Mouse (Mus musculus) limb, embryonic 11.5 days (tissue): ENCODE data around the gene Olfr1477. TPM values are rescaled to one million over a fixed set of nuclear protein-coding genes. Genes with fewer than 3 reads are reported as not detected.
"Not testable (repeated sequence)": the region's sequence is repeated elsewhere in the genome, so short reads cannot be mapped to it uniquely, and the experiment has no call there.

Experiments used
- ATAC-seq: fragments of 200-750 bp; cut with Nextera tagmentation; 2 replicates; pipeline ENCODE4 v1.8.0; 2017; ENCODE audit warnings: low read depth; ENCODE audit not compliant: insufficient number of reproducible peaks, low FRiP score, low TSS enrichment
- DNase-seq: peaks from one replicate; pipeline ENCODE4 v3.0.0-alpha.2; 2015; ENCODE audit warnings: low spot score
- H3K27ac ChIP-seq: fragments of 300-500 bp; sonication (generic); replicated peaks from 2 replicates; pipeline ENCODE4 v1.5.1; 2014; ENCODE audit warnings: low read depth, mild to moderate bottlenecking, low read length
- H3K27me3 ChIP-seq: fragments of 300-500 bp; sonication (generic); 2 replicates; pipeline ENCODE4 v1.6.1; 2014; ENCODE audit warnings: mild to moderate bottlenecking, low read length, mixed read lengths; ENCODE audit not compliant: control insufficient read depth, insufficient read depth
- H3K36me3 ChIP-seq: fragments of 300-500 bp; sonication (generic); 2 replicates; pipeline ENCODE4 v1.6.1; 2014; ENCODE audit warnings: mild to moderate bottlenecking, low read length, moderate library complexity, mixed read lengths; ENCODE audit not compliant: control insufficient read depth, insufficient read depth
- H3K4me1 ChIP-seq: fragments of 300-500 bp; sonication (generic); 2 replicates; pipeline ENCODE4 v1.6.1; 2014; ENCODE audit warnings: low read length, mixed read lengths; ENCODE audit not compliant: control insufficient read depth, insufficient read depth
- H3K4me2 ChIP-seq: fragments of 300-500 bp; sonication (generic); 2 replicates; pipeline ENCODE4 v1.6.1; 2014; ENCODE audit warnings: low read depth, mild to moderate bottlenecking, moderate library complexity; ENCODE audit not compliant: severe bottlenecking
- H3K4me3 ChIP-seq: fragments of 300-500 bp; sonication (generic); 2 replicates; pipeline ENCODE4 v1.5.1; 2014; ENCODE audit warnings: low read depth, low read length
- H3K9ac ChIP-seq: fragments of 300-500 bp; sonication (generic); 2 replicates; pipeline ENCODE4 v1.6.1; 2014; ENCODE audit warnings: mild to moderate bottlenecking, low read length
- H3K9me3 ChIP-seq: fragments of 300-500 bp; sonication (generic); 2 replicates; pipeline ENCODE4 v1.6.1; 2016; ENCODE audit warnings: low read length; ENCODE audit not compliant: control insufficient read depth
- WGBS: fragments of 180-500 bp; shearing (Covaris S2); extraction: QIAGEN DNeasy Blood & Tissue Kit; methylation state at CpG from one replicate; pipeline ENCODE4 v1.1.7; 2014; 5-methylcytosine and 5-hydroxymethylcytosine counted together
- polyA plus RNA-seq: library from polyadenylated mRNA; unstranded; fragments of >200 nt; fragmentation: Nextera tagmentation; extraction: Ambion mirVana; gene quantifications from 2 replicates; pipeline ENCODE4 v1.2.1, GENCODE M21; 2014

Olfr1477 gene
- not detected in 2 replicates for polyA plus RNA-seq

DNA sequence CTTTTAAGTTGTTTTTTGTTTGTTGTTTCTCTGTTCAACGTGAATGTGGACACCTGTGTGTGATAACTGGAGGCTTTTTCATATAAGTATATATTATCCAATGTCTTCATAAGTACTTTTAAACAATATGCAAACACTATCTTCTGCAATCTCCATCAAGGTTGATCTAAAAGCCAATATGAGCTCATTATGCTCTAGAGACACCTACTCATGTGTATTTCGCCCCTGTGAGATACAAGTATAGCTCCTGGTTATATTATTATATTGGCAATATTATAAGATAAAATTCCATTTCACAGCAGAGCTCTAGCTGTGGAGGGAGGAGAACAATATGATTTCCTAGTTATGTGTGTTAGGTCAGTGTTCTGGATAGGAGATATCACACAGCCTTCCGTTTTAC, at the start of gene Olfr1477:
Gene Olfr1477, plus strand, starts transcription at position 301 of the 400 bp plus-strand sequence.
- 78% methylated on average over 3 of the region's 3 CpGs for WGBS

DNA sequence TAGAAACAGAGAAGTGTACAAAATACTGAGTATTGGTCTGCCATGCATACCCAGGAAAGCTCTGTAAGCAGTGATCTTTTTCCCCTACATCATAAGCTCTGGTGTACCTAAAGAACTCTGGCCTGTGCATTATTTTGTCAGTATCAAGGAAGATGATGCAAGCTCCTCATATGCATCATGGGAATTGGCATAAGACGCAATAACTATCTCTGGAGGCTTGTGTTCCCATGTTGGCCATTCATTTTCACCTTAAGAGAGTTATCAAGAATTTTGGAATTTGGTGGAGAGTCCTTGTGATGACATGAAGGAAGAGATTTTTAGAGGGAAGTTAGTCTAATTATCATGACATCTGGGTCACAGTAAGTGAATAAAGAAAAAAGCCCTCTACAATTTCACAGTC, 44.4 kb upstream of the Olfr1477 start, which contains the start of gene Olfr1472:
Gene Olfr1472, minus strand, starts transcription at position 101 of the 400 bp plus-strand sequence.
- no peak for ATAC-seq
- DNase-seq = no peak
- WGBS = 85% methylated on average over 1 of the region's 1 CpGs
- H3K9me3 ChIP-seq = no peaks in the 10 kb centered on the region; the same call in 1 of the 2 replicates
- H3K27me3 ChIP-seq = no peaks in the 10 kb centered on the region
- no peaks in the 10 kb centered on the region for H3K36me3 ChIP-seq
- H3K27ac ChIP-seq = no peak within 1 kb of the TSS
- H3K4me3 ChIP-seq = no peak within 1 kb of the TSS
- no peak within 1 kb of the TSS for H3K4me2 ChIP-seq
- H3K9ac ChIP-seq = no peak within 1 kb of the TSS
- H3K4me1 ChIP-seq = no peaks in the 10 kb centered on the region

More for the DNA sequence above, at the start of gene Olfr1477:
- H3K4me3 ChIP-seq = no peak within 1 kb of the TSS
- no peaks in the 10 kb centered on the region for H3K27me3 ChIP-seq
- no peak for DNase-seq
- H3K9me3 ChIP-seq = no peaks in the 10 kb centered on the region
- H3K4me2 ChIP-seq = no peak within 1 kb of the TSS
- no peak within 1 kb of the TSS for H3K9ac ChIP-seq
- ATAC-seq = no peak
- H3K36me3 ChIP-seq = no peaks in the 10 kb centered on the region
- no peak within 1 kb of the TSS for H3K27ac ChIP-seq
- H3K4me1 ChIP-seq = no peaks in the 10 kb centered on the region

DNA sequence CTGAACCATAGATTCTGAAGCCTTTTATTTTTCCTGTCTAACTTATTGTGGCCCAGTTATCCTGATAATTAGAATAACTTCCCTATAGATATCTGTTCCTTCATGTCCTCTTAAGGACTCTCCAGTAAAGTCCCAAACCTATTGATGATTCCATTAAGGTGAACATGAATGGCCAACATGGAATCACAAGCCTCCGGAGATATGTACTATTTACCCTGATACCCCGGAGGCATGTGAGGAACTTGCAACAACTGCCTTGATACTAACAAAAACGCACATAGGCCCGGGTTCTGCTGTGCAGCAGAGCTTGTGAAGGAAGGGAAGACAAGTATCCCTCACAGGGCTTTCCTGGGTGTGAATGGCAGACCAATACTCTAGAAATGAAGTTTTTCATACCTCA, 31.1 kb upstream of the Olfr1477 start, which contains the start of gene Olfr1474:
Gene Olfr1474, plus strand, starts transcription at position 301 of the 400 bp plus-strand sequence.
- DNase-seq, H3K4me3 ChIP-seq, H3K9ac ChIP-seq, H3K4me1 ChIP-seq, H3K4me2 ChIP-seq, H3K36me3 ChIP-seq, ATAC-seq, H3K27ac ChIP-seq, H3K27me3 ChIP-seq, H3K9me3 ChIP-seq: not testable (repeated sequence)
- WGBS = 80% methylated on average over 4 of the region's 4 CpGs

DNA sequence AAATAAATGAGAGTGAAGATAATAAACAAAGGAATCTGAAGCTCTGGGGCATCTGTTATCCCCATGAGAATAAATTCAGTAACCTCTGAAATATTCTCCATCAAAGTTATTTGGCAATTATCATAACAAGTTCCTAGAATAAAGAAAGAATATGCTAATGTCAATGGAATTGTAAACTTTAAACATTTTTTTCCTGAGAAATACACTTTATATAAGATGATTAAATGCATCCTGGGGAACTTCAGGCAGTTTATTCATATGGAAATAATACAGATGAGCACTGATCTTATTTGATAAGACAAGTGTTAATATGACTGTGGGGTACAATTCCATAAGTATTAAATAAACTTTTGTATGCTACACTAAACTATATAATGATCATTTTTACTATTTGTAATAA, 20.2 kb upstream of the Olfr1477 start, which contains the start of gene Olfr1475:
Gene Olfr1475, minus strand, starts transcription at position 101 of the 400 bp plus-strand sequence.
- DNase-seq = no peak
- no peak for ATAC-seq
- H3K36me3 ChIP-seq = no peaks in the 10 kb centered on the region

DNA sequence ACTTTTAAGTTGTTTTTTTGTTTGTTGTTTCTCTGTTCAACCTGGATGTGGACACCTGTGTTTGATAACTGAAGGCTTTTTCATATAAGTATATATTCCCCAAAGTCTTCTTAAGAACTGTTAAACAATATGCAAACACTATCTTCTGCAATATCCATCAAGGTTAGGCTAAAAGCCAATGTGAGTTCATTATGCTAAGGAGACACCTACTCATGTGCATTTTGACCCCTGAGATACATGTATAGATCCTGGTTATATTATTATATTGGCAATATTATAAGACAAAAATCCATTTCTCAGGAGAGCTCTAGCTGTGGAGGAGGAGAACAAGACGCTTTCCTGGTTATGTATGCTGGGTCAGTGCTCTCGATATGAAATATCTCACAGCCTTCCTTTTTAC, 27.3 kb downstream of the Olfr1477 start, which contains the start of gene Olfr1480:
Gene Olfr1480, plus strand, starts transcription at position 301 of the 400 bp plus-strand sequence.
- Histone ChIP-seq H3K9ac (no peak within 1 kb of the TSS), H3K4me2 (no peak within 1 kb of the TSS), H3K9me3 (peaks cover 7% of the 10 kb centered on the region; the same call in 1 of the 2 replicates), H3K4me1 (no peaks in the 10 kb centered on the region), H3K36me3 (no peaks in the 10 kb centered on the region), H3K27me3 (no peaks in the 10 kb centered on the region), H3K27ac (no peak within 1 kb of the TSS), H3K4me3 (no peak within 1 kb of the TSS)
- ATAC-seq = no peak
- WGBS = 93% methylated on average over 2 of the region's 2 CpGs
- no peak for DNase-seq

More for the DNA sequence above, 20.2 kb upstream of the Olfr1477 start, which contains the start of gene Olfr1475:
- H3K9ac ChIP-seq = no peak within 1 kb of the TSS
- H3K27ac ChIP-seq = no peak within 1 kb of the TSS
- H3K4me1 ChIP-seq = no peaks in the 10 kb centered on the region
- no peaks in the 10 kb centered on the region for H3K27me3 ChIP-seq
- H3K9me3 ChIP-seq = no peaks in the 10 kb centered on the region
- no peak within 1 kb of the TSS for H3K4me2 ChIP-seq
- H3K4me3 ChIP-seq = no peak within 1 kb of the TSS

Other genes with a start within 250 kb of the Olfr1477 start
- not detected in 2 replicates for gene Olfr1465, start 185.0 kb upstream of the Olfr1477 start, polyA plus RNA-seq
- not detected in 2 replicates for gene Olfr1466, start 161.7 kb upstream of the Olfr1477 start, polyA plus RNA-seq
- not detected in 2 replicates for gene Olfr1467, start 138.3 kb upstream of the Olfr1477 start, polyA plus RNA-seq
- not detected in 2 replicates for gene Olfr1469, start 92.7 kb upstream of the Olfr1477 start, polyA plus RNA-seq
- gene Olfr1471, start 57.1 kb upstream of the Olfr1477 start, polyA plus RNA-seq = not detected in 2 replicates
- not detected in 2 replicates for gene Olfr1472, start 44.5 kb upstream of the Olfr1477 start, polyA plus RNA-seq
- gene Olfr1474, start 31.0 kb upstream of the Olfr1477 start, polyA plus RNA-seq = not detected in 2 replicates
- gene Olfr1475, start 20.4 kb upstream of the Olfr1477 start, polyA plus RNA-seq = not detected in 2 replicates
- not detected in 2 replicates for gene Olfr1480, start 27.4 kb downstream of the Olfr1477 start, polyA plus RNA-seq
- gene Olfr1484, start 83.0 kb downstream of the Olfr1477 start, polyA plus RNA-seq = not detected in 2 replicates
- not detected in 2 replicates for gene Olfr1487, start 116.8 kb downstream of the Olfr1477 start, polyA plus RNA-seq
- gene Olfr1489, start 131.1 kb downstream of the Olfr1477 start, polyA plus RNA-seq = not detected in 2 replicates
- gene Olfr1490, start 150.5 kb downstream of the Olfr1477 start, polyA plus RNA-seq = not detected in 2 replicates
- not detected in 2 replicates for gene Olfr1491, start 196.7 kb downstream of the Olfr1477 start, polyA plus RNA-seq
- gene Olfr1493-ps1, start 222.7 kb downstream of the Olfr1477 start, polyA plus RNA-seq = not detected in 2 replicates
- not detected in 2 replicates for gene Olfr1494, start 239.2 kb downstream of the Olfr1477 start, polyA plus RNA-seq